Mouse (Mus musculus) G1E (cell line): Measurements from ENCODE around the gene Zfp987.
"Not testable (repeated sequence)": the region's sequence is repeated elsewhere in the genome, so short reads cannot be mapped to it uniquely, and the experiment has no call there.

Experiments
- CTCF ChIP-seq: IDR thresholded peaks from 2 replicates; pipeline ENCODE4 v1.5.1; 2012; ENCODE audit warnings: low read depth, low read length, inconsistent platforms, mixed read lengths
- GATA1 ChIP-seq: IDR thresholded peaks from 2 replicates; pipeline ENCODE4 v1.6.1; 2012; ENCODE audit warnings: borderline replicate concordance, low read length, inconsistent platforms, mixed read lengths
- TAL1 ChIP-seq: conservative IDR thresholded peaks from 2 replicates; pipeline ENCODE4 v1.6.1; 2012; ENCODE audit warnings: low read depth, low read length, inconsistent platforms, mixed read lengths

- not testable (repeated sequence) for TF ChIP-seq GATA1, CTCF, TAL1
Measured at GRCm38 (mm10) chr4:146063621-146064020, 33.5 kb upstream of the Zfp987 start.
